Mouse (Mus musculus) E14TG2a.4 (cell line): ENCODE measurements around the gene Brpf3.

ENCODE experiments used
- CTCF ChIP-seq: conservative IDR thresholded peaks from 2 replicates; pipeline ENCODE4 v1.5.1; 2014; ENCODE audit warnings: low read length
- POU5F1 ChIP-seq: IDR thresholded peaks from 2 replicates; pipeline ENCODE4 v1.6.1; 2014; ENCODE audit warnings: low read length, borderline replicate concordance

DNA sequence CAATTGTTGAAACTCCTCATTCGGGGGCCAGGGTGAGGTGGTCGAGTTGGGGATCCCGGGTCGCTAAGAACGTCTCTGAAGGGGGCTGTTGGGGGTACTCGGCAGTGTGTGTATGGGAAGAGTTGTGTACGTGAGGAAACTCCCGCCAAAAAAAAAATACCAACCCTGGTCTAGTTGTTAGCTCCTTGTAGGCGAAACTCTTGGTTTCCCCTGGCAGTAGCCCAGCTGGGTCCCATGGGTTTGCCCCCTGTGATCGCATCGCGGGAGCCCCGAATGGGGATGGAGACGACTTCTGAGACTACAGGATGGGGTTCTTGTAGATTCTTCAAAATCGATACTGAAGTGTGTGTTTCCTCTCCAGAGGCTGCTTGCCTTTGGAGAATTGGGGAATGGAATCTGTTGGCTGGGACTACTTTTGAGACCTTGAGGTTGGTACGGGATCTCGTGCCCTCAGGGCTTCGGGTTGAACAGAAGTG, 1.2 kb downstream of the Brpf3 start:
- TF ChIP-seq CTCF (no peak), POU5F1 (no peak)
